In the genomic region with DNA sequence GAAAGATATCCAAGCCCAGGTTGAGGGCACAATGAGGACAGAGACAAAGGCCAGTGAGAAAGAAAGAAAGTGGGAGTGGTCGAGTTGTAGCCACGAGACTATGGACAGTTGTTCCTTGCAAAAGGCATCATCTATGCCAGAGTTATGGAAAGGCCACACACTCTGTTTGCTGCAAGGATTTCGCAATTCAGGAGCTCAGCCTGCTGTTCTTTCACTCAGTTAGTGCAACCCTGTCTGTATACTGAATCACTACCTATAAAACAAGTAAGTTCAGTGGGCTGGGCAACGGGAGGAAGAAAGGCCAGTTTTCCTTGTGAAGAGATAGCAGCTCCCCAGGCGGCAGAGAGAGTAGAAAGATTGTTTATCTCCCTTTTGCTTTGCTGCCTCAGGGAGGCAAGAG, we compare ENCODE assay signal across 23 mouse cellular contexts.
DNase-seq lines count a peak whose midpoint lies in the region; ATAC-seq and TF ChIP-seq lines count a peak whose summit lies in the region.
"Had no signal": no experiment of that assay in that cellular context is flagged by ENCODE, and none has a peak within 500 bp of the region (broad histone marks: within the 10 kb centered on the region; RNA-seq: fewer than 3 reads in every experiment).

No protein-coding gene starts in this region.

- no peak overlapping the region for H3K9ac ChIP-seq in liver, adult 2 months (ENCODE audit: low read depth, low read length)
- H3K9ac ChIP-seq in liver, embryonic 12.5 days = no peak overlapping the region
- H3K9ac ChIP-seq: forebrain, postnatal 0 days; limb, embryonic 13.5 days; liver, embryonic 15.5 days; stomach, embryonic 15.5 days had no signal

- no peaks in the 10 kb centered on the region for H3K27me3 ChIP-seq in liver, adult 2 months (ENCODE audit: control insufficient read depth, insufficient read depth, low read length)
- no peaks in the 10 kb centered on the region for H3K27me3 ChIP-seq in liver, embryonic 12.5 days (replicated peaks)
- H3K27me3 ChIP-seq: liver, embryonic 15.5 days; megakaryocyte, embryonic 14.5 days; stomach, embryonic 15.5 days had no signal

- no peak for TF ChIP-seq CTCF in liver, adult 2 months (IDR thresholded peaks at IDR 0.05; ENCODE audit: low read depth, low read length)

- H3K27ac ChIP-seq in liver, adult 2 months (replicated peaks; ENCODE audit: insufficient read depth, low read depth, low read length) = no peak overlapping the region
- no peak overlapping the region for H3K27ac ChIP-seq in liver, embryonic 12.5 days
- H3K27ac ChIP-seq: gastrocnemius, adult 2 months; kidney, postnatal 0 days; limb, embryonic 13.5 days; liver, embryonic 15.5 days; stomach, embryonic 15.5 days had no signal

- no peak for DNase-seq in frontal cortex, postnatal 14 days (ENCODE audit: low spot score in 2 of 2)
- peak; percentile 2 for DNase-seq in liver, adult 2 months (ENCODE audit: extremely low read depth, low read depth, low spot score)
- peak; percentile 1 to 3 for DNase-seq in urinary bladder, postnatal 36 days (ENCODE audit: low spot score in 2 of 2)
- DNase-seq in urinary bladder, postnatal 10 days (ENCODE audit: low spot score) = no peak
- no peak for DNase-seq in spleen, postnatal 36 days (ENCODE audit: low spot score in 2 of 2)
- DNase-seq: adrenal gland, postnatal 14 days; cerebellum, adult 11-12 months; forebrain, postnatal 0 days; gastrocnemius, adult 2 months; heart, postnatal 4 days; kidney, adult 18-20 months; lung, postnatal 14 days; right cerebral cortex, postnatal 25 days; thymus, adult 18-20 months; thymus, postnatal 4 days had no signal

- H3K4me3 ChIP-seq in liver, adult 2 months (ENCODE audit: insufficient read depth, low read depth, low read length) = no peak overlapping the region
- H3K4me3 ChIP-seq in liver, embryonic 12.5 days = no peak overlapping the region
- H3K4me3 ChIP-seq: gastrocnemius, adult 2 months; limb, embryonic 13.5 days; liver, embryonic 15.5 days; megakaryocyte, embryonic 14.5 days; stomach, embryonic 15.5 days had no signal

- H3K4me1 ChIP-seq in liver, adult 2 months (ENCODE audit: control insufficient read depth, insufficient read depth, low read length) = no peaks in the 10 kb centered on the region
- H3K4me1 ChIP-seq in liver, embryonic 12.5 days = no peaks in the 10 kb centered on the region
- H3K4me1 ChIP-seq: limb, embryonic 13.5 days; liver, embryonic 15.5 days; megakaryocyte, embryonic 14.5 days; stomach, embryonic 15.5 days had no signal

- WGBS in liver, adult 2 months = 7% methylated on average over 5 of the region's 5 CpGs
- 28% methylated on average over 5 of the region's 5 CpGs for WGBS in liver, embryonic 12.5 days (ENCODE audit: insufficient replicate concordance)

- H3K9me3 ChIP-seq in liver, embryonic 12.5 days (replicated peaks) = no peaks in the 10 kb centered on the region
- H3K9me3 ChIP-seq: G1E; limb, embryonic 13.5 days; liver, embryonic 15.5 days; megakaryocyte, embryonic 14.5 days; stomach, embryonic 15.5 days had no signal

- H3K36me3 ChIP-seq in liver, adult 2 months (ENCODE audit: control insufficient read depth, insufficient read depth, low read length) = no peaks in the 10 kb centered on the region
- H3K36me3 ChIP-seq in liver, embryonic 12.5 days = no peaks in the 10 kb centered on the region
- H3K36me3 ChIP-seq: G1E; limb, embryonic 13.5 days; liver, embryonic 15.5 days; stomach, embryonic 15.5 days had no signal

- TF ChIP-seq POLR2A in liver, adult 2 months (IDR thresholded peaks at IDR 0.05; ENCODE audit: extremely low read depth, insufficient read depth, low read length) = no peak

- ATAC-seq in frontal cortex, adult (ENCODE audit: low TSS enrichment) = peak; percentile 23; the same call in 1 of the 2 replicates
- no peak for ATAC-seq in liver, embryonic 12.5 days
- ATAC-seq: forebrain, postnatal 0 days had no signal

- no peak overlapping the region for H3K4me2 ChIP-seq in liver, embryonic 12.5 days
- H3K4me2 ChIP-seq: limb, embryonic 13.5 days; liver, embryonic 15.5 days; stomach, embryonic 15.5 days had no signal

- no peaks in the 10 kb centered on the region for H3K79me2 ChIP-seq in liver, adult 2 months (ENCODE audit: control insufficient read depth, insufficient read depth, low read length)

Comparison
In these comparisons a context has a peak if more than half of its experiments do, and no peak if none do; other contexts are left out.
1. DNase-seq: peak in liver, adult 2 months (single experiment) and urinary bladder, postnatal 36 days (2 of 2); none in frontal cortex, postnatal 14 days (0 of 2), urinary bladder, postnatal 10 days (single experiment) and spleen, postnatal 36 days (0 of 2).